Mouse (Mus musculus): ENCODE data around the gene Mnat1. TPM values are rescaled to one million over a fixed set of nuclear protein-coding genes. Genes with fewer than 3 reads are reported as not detected.
A peak's percentile ranks its signal among the peaks of the same experiment; 100 is the strongest.

The Mnat1 gene
- polyA plus RNA-seq, 1 experiment from 2014 or later: 31.9 TPM

DNA sequence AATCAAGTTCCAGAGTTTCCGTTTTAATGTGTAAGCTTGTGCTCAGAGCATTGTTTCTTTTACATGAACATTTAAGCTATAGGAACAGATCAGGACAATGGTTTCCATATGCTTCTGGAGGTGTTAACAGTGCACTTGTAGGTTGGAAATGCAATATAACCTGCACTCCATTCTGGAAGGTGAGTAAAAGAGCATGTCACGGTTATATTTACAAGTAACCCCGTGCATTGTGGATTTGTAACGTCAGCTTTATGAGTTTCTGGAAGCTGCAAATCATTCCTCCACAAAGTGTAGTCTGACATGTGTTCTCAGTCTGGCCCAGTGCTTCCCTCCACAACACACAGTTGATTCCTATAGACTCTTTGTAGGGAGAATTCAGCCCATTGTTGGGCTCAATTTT, 30.6 kb downstream of the Mnat1 start:
- WGBS: 89% methylated on average over 4 of the region's 4 CpGs
- Histone ChIP-seq H3K9me3 (no peaks in the 10 kb centered on the region), H3K9ac (no peak overlapping the region), H3K4me3 (no peak overlapping the region), H3K36me3 (no peaks in the 10 kb centered on the region), H3K27ac (no peak overlapping the region), H3K4me2 (no peak overlapping the region), H3K27me3 (no peaks in the 10 kb centered on the region), H3K4me1 (no peaks in the 10 kb centered on the region)
- no peak for ATAC-seq (ENCODE audit: borderline replicate concordance, extremely low read depth, low FRiP score, low TSS enrichment)

- H3K4me2 ChIP-seq: 0 out of 2 replicates have a peak overlapping the region, but pooled peaks have one; percentile 2
- WGBS: 18% methylated on average over 4 of the region's 4 CpGs
- no peaks in the 10 kb centered on the region for H3K36me3 ChIP-seq
- H3K9me3 ChIP-seq: no peaks in the 10 kb centered on the region
- no peak overlapping the region for H3K4me3 ChIP-seq
- H3K27me3 ChIP-seq: no peaks in the 10 kb centered on the region
- no peak overlapping the region for H3K9ac ChIP-seq
- H3K4me1 ChIP-seq: peaks cover 8% of the 10 kb centered on the region
- no peak overlapping the region for H3K27ac ChIP-seq
- no peak for ATAC-seq (ENCODE audit: borderline replicate concordance, extremely low read depth, low FRiP score, low TSS enrichment)
Observed at GRCm38 (mm10) chr12:73160341-73160740, 36.8 kb downstream of the Mnat1 start.

DNA sequence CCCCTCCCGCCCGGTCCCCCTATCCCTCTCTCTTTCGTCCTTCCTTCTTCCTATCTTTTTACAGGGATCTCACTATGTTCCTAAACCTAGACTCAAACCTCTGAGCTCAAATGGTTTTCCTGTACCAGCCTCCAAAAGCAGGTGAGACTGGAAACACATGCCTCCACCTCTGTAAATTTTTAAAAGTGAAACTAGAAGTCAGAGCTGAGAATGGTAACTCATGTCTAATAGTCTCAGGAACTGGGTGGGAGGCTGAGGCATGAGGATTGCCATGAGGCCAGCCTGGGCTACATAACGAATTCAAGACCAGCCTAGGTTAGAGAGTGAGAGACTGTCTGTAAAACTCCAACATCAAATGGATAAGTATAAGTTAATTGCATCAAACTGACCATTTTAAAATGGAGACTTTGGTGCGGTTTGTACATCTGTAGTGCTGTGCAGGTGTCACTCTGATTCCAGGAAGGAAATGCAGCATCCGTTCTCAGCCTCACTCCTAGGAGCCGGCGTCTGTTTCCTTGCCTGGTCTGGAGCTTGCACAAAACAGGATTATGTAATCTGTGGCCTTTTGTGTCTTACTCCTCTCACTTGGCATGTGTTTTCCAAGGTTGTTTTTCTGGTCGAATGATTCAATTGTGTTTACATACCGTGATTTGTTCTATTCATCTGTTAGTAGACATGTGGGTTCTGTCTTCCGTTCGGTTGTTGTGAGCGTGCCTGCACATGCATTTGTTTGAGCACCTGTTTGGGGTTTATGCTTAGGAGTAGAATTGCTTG, 39.1 kb downstream of the Mnat1 start:
- no peak overlapping the region for H3K9ac ChIP-seq
- H3K36me3 ChIP-seq: no peaks in the 10 kb centered on the region
- no peak for ATAC-seq (ENCODE audit: borderline replicate concordance, extremely low read depth, low FRiP score, low TSS enrichment)
- H3K4me1 ChIP-seq: peaks cover 8% of the 10 kb centered on the region
- no peak overlapping the region for H3K4me2 ChIP-seq
- no peaks in the 10 kb centered on the region for H3K9me3 ChIP-seq
- no peak overlapping the region for H3K27ac ChIP-seq
- no peaks in the 10 kb centered on the region for H3K27me3 ChIP-seq
- WGBS: 82% methylated on average over 13 of the region's 13 CpGs
- no peak overlapping the region for H3K4me3 ChIP-seq

DNA sequence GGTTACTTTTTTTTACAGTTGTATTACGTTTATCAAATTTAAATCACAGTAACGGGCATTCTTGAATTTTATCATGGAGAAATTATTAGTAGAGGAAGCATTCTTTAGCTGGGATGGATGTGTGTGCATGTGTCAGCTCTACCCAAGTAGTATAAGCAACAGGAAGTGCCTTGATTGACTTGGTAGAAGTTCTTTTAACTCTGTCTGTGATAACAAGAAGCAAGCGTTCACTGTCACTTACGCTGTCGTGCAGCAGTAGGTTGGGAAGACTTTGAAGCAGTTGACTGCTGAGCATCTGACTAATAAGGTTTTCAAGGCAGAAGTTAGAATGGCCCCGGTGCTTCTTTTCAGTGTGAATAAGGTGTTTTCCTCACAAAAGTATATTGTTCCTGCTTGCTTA, 47.3 kb downstream of the Mnat1 start:
- no peak overlapping the region for H3K9ac ChIP-seq
- no peak overlapping the region for H3K4me3 ChIP-seq
- no peaks in the 10 kb centered on the region for H3K9me3 ChIP-seq
- H3K4me2 ChIP-seq: no peak overlapping the region
- ATAC-seq (ENCODE audit: borderline replicate concordance, extremely low read depth, low FRiP score, low TSS enrichment): no peak
- H3K36me3 ChIP-seq: peaks cover 4% of the 10 kb centered on the region
- 81% methylated on average over 6 of the region's 6 CpGs for WGBS
- no peaks in the 10 kb centered on the region for H3K27me3 ChIP-seq
- H3K4me1 ChIP-seq: no peaks in the 10 kb centered on the region
- H3K27ac ChIP-seq: no peak overlapping the region

- Histone ChIP-seq H3K4me2 (no peak overlapping the region), H3K4me1 (no peaks in the 10 kb centered on the region), H3K9me3 (no peaks in the 10 kb centered on the region), H3K27ac (no peak overlapping the region), H3K36me3 (peaks cover 17% of the 10 kb centered on the region; the same call in 1 of the 2 replicates), H3K9ac (no peak overlapping the region), H3K4me3 (no peak overlapping the region), H3K27me3 (no peaks in the 10 kb centered on the region)
- WGBS: 92% methylated on average over 8 of the region's 8 CpGs
- no peak for ATAC-seq (ENCODE audit: borderline replicate concordance, extremely low read depth, low FRiP score, low TSS enrichment)
Observed at GRCm38 (mm10) chr12:73183896-73184295, 60.4 kb downstream of the Mnat1 start.

- Histone ChIP-seq H3K4me1 (0 out of 2 replicates have a peak, but pooled peaks cover 3% of the 10 kb centered on the region), H3K4me2 (no peak overlapping the region), H3K9ac (no peak overlapping the region), H3K36me3 (no peaks in the 10 kb centered on the region), H3K9me3 (no peaks in the 10 kb centered on the region), H3K27ac (no peak overlapping the region), H3K27me3 (no peaks in the 10 kb centered on the region), H3K4me3 (no peak overlapping the region)
- WGBS: 82% methylated on average over 6 of the region's 6 CpGs
- ATAC-seq (ENCODE audit: borderline replicate concordance, extremely low read depth, low FRiP score, low TSS enrichment): no peak
Observed at GRCm38 (mm10) chr12:73197363-73197762, 73.8 kb downstream of the Mnat1 start.

DNA sequence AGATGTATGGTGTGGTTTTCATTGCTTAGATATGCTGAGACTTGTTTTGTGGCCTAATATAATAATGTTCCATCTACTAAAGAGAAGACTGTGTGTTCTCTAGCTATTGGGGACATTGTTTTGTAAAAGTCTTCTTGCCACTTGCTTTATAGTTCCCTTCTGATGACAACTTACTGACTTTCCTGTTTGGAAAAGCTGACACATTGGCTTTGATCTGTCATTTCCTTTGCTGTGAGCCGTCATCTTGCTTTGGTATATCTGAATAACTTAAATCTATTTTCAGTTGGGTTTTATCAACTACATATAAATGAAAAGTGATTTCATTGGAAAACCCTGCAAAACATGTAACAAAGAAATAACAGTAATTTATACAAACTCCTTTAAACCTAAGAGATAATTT, 74.9 kb downstream of the Mnat1 start:
- no peak overlapping the region for H3K9ac ChIP-seq
- WGBS: 33% methylated on average over 1 of the region's 1 CpGs
- H3K27me3 ChIP-seq: no peaks in the 10 kb centered on the region
- 0 out of 2 replicates have a peak, but pooled peaks cover 3% of the 10 kb centered on the region for H3K4me1 ChIP-seq
- H3K36me3 ChIP-seq: no peaks in the 10 kb centered on the region
- no peaks in the 10 kb centered on the region for H3K9me3 ChIP-seq
- H3K27ac ChIP-seq: no peak overlapping the region
- no peak overlapping the region for H3K4me2 ChIP-seq
- H3K4me3 ChIP-seq: no peak overlapping the region
- ATAC-seq (ENCODE audit: borderline replicate concordance, extremely low read depth, low FRiP score, low TSS enrichment): no peak

GRCm38 (mm10) chr12:73199375-73199774, 75.9 kb downstream of the Mnat1 start:
- H3K27me3 ChIP-seq: no peaks in the 10 kb centered on the region
- WGBS: 35% methylated on average over 7 of the region's 7 CpGs
- H3K4me1 ChIP-seq: 0 out of 2 replicates have a peak, but pooled peaks cover 3% of the 10 kb centered on the region
- H3K9ac ChIP-seq: no peak overlapping the region
- no peaks in the 10 kb centered on the region for H3K36me3 ChIP-seq
- ATAC-seq (ENCODE audit: borderline replicate concordance, extremely low read depth, low FRiP score, low TSS enrichment): no peak
- H3K9me3 ChIP-seq: no peaks in the 10 kb centered on the region
- H3K4me2 ChIP-seq: no peak overlapping the region
- no peak overlapping the region for H3K27ac ChIP-seq
- no peak overlapping the region for H3K4me3 ChIP-seq

DNA sequence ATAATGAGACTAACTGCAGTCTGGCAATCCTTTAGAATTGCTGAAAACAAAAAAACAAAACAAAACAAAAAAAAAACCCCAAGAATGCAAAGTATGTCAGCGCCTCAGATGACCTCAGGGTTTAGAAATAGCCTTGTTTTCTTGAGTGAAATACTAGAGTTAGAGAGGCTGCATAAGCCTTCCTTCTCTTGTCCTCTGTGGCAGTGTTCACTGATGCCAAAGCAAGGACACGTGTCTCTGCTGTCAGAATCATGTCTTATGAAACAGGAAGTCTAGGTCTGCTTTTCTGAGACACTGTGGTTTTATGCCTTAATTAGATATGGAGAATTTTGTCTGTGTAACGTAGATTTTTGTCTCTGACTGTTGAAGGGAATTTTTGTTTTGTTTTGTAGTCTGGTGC, 78.1 kb downstream of the Mnat1 start:
- no peak overlapping the region for H3K9ac ChIP-seq
- no peak for ATAC-seq (ENCODE audit: borderline replicate concordance, extremely low read depth, low FRiP score, low TSS enrichment)
- 52% methylated on average over 3 of the region's 3 CpGs for WGBS

GRCm38 (mm10) chr12:73205710-73206649, 82.5 kb downstream of the Mnat1 start:
- ATAC-seq (ENCODE audit: borderline replicate concordance, extremely low read depth, low FRiP score, low TSS enrichment): peak; percentile 78; the same call in 1 of the 2 replicates
- Histone ChIP-seq H3K27me3 (no peaks in the 10 kb centered on the region), H3K4me2 (no peak overlapping the region), H3K9me3 (no peaks in the 10 kb centered on the region), H3K36me3 (no peaks in the 10 kb centered on the region), H3K27ac (peak overlapping the region; percentile 64), H3K4me3 (no peak overlapping the region), H3K9ac (no peak overlapping the region), H3K4me1 (peaks cover 17% of the 10 kb centered on the region)
- WGBS: 45% methylated on average over 11 of the region's 11 CpGs

More for the DNA sequence above, 78.1 kb downstream of the Mnat1 start:
- H3K27ac ChIP-seq: no peak overlapping the region
- no peaks in the 10 kb centered on the region for H3K36me3 ChIP-seq
- H3K27me3 ChIP-seq: no peaks in the 10 kb centered on the region
- no peak overlapping the region for H3K4me3 ChIP-seq
- no peaks in the 10 kb centered on the region for H3K9me3 ChIP-seq
- H3K4me2 ChIP-seq: no peak overlapping the region
- peaks cover 12% of the 10 kb centered on the region; the same call in 1 of the 2 replicates for H3K4me1 ChIP-seq

- H3K36me3 ChIP-seq: no peaks in the 10 kb centered on the region
- H3K4me3 ChIP-seq: no peak overlapping the region
- H3K27ac ChIP-seq: peak overlapping the region; percentile 45
- no peak for ATAC-seq (ENCODE audit: borderline replicate concordance, extremely low read depth, low FRiP score, low TSS enrichment)
- no peak overlapping the region for H3K4me2 ChIP-seq
- H3K4me1 ChIP-seq: peaks cover 17% of the 10 kb centered on the region
- H3K27me3 ChIP-seq: no peaks in the 10 kb centered on the region
- no peaks in the 10 kb centered on the region for H3K9me3 ChIP-seq
- 58% methylated on average over 4 of the region's 4 CpGs for WGBS
- H3K9ac ChIP-seq: no peak overlapping the region
Observed at GRCm38 (mm10) chr12:73207008-73207407, 83.5 kb downstream of the Mnat1 start.

- no peak overlapping the region for H3K27ac ChIP-seq
- H3K9ac ChIP-seq: no peak overlapping the region
- peaks cover 17% of the 10 kb centered on the region for H3K4me1 ChIP-seq
- H3K9me3 ChIP-seq: no peaks in the 10 kb centered on the region
- 60% methylated on average over 1 of the region's 1 CpGs for WGBS
- no peaks in the 10 kb centered on the region for H3K36me3 ChIP-seq
- no peak for ATAC-seq (ENCODE audit: borderline replicate concordance, extremely low read depth, low FRiP score, low TSS enrichment)
- H3K27me3 ChIP-seq: no peaks in the 10 kb centered on the region
- H3K4me3 ChIP-seq: no peak overlapping the region
- H3K4me2 ChIP-seq: no peak overlapping the region
Observed at GRCm38 (mm10) chr12:73207461-73207860, 83.9 kb downstream of the Mnat1 start.

Measured in lung, embryonic 15.5 days (tissue).